Mouse (Mus musculus): Measurements from ENCODE around the gene Gck.

DNA sequence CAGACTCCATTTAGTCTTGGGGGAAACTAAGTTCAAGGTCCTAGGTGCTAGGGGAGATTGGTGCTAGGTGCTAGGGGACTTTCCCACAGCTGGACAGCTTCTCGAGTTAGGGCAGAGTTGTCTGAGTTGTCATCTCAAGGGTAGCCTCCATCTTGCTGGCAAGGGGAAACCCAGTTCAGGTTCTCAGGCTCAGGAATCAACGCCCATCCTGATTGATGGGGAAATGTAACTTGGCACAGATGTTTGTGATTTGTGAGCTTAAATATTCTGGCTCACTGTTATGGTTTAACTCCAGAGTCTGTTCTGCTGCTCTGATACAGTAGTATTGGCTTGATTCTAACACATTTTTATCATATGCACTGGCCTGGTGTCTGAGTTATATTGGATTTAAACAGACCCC, 31.8 kb downstream of the Gck start:
- TF ChIP-seq EP300 (IDR thresholded peaks at IDR 0.05) (no peak), CTCF (IDR thresholded peaks at IDR 0.05) (no peak)
